Mouse (Mus musculus): Measurements from ENCODE around the gene Glyctk.

The Glyctk gene

DNA sequence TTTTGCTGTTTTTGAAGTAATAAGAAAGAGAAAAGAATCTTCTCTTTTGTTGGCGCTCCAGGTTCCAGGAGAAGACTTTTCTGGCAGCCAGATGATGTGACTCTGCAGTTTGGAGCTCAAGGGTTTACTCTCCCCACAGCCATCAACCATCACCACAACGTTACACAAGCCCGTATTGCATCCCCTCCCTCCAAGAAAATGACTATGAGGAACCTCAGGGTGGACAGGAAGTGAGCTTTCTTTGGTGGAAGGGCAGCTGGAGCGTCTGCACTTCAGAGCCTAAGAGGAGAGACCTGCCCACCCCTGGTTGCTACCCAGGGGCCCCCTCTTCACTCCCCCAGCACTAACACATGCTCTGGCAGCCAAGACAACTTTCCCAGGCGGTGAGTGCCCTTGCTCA, 10.7 kb downstream of the Glyctk start:
- no peak for DNase-seq (ENCODE audit: low read depth, low spot score)

DNA sequence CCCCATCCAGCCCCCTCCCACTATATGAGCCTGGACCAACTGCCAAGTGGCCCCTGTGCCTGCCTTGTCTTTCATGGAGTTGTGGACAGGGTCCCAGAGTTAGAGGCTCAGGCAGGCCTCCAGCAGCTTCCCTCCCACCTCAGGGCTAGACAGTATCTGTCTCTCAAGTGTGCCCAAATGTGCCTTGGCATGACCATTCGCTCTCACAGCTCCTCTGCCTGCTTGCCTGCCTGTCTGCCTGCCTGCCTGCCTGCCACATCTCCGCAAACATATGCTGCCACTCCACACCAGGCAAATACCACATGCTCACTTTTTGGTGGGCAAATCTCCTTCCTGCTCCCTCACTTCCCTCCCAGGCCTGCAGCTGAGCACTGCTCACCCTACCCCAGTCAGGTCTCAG, 12.4 kb downstream of the Glyctk start:
- DNase-seq (ENCODE audit: low read depth, low spot score): no peak

DNA sequence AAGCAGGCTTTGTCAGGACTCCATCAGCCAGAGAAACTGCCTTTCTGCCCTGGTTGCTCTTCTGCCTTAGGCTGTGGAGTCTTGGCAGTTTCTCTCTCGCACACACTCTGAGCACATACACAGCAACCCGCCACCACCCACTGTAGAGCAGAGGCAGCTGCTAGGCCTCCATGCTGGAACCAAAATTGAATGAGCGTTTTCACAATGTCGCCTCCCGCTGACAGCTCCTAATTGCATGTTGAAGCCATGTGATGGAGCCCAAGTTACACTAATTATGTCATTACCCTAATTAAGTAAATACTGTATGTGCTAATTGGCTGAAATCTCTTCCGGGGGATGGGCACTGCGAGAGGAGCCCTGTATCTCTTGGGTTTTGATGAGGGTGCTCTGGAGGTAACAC, 13.8 kb downstream of the Glyctk start:
- no peak for DNase-seq (ENCODE audit: low read depth, low spot score)

DNA sequence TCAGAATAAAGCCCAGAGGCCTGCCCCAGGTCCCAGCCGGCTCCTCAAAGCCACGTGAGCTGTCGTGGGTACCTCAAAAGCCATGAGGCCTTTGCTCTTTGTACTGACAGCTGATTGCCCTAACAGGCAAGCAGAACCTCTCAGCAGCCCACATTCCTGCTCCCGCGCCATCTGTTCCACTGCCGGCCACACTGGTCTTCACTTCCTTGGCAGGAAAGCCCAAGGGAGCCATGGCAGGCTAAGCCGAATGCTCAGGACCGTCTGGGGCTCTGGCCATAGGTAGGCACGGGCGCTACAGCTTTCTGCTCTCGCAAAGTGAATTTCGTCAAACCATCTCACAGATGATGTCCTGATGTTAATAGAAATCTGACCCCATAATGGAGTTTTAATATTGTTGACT, 16.0 kb downstream of the Glyctk start:
- no peak for DNase-seq (ENCODE audit: low read depth, low spot score)

DNA sequence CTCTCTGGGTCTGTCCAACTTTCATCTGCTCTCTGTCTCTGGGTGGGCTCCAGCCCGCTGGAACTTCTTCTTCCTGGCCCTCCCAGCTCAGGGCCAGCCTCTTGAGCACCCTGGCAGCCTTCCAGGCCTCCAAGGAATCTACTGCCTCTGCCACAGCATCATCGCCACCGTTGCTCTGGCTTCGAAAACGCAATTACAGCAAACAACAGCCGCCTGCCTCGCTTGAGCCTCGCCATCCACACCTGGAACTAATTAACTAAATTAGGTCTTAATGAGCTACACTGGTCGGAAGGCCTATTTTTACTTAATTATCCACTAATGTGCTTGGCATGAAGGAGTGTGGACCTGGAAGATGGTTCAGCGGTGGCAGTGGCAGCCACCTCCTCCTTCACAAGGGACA, 18.2 kb downstream of the Glyctk start:
- no peak for DNase-seq (ENCODE audit: low read depth, low spot score)

DNA sequence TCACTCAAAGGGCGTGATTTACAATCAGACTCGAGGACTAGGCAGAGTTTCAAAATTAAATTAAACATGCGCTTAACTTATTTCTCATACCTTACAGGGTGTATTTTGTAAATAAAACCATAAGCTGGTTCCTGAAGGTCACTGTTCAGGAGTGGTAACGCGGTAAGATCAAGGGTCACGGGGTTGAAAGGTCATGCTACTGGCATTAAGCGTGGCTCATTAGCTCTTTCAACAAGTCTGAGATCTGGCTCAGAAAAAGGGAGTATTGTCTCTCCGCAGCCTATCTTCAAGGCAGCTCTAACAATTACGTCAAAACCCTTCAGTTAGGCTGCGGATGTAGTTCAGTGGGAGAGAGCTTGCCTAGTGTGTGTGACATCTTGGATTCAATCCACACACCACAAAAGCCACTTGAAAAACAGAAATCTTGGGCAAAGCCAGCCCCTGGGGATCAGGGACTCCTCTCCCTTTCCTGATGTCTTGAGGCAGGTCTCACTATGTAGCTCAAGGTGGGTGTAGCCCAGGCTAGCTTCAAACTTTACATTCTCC, 20.2 kb downstream of the Glyctk start:
- no peak for DNase-seq (ENCODE audit: low read depth, low spot score)

DNA sequence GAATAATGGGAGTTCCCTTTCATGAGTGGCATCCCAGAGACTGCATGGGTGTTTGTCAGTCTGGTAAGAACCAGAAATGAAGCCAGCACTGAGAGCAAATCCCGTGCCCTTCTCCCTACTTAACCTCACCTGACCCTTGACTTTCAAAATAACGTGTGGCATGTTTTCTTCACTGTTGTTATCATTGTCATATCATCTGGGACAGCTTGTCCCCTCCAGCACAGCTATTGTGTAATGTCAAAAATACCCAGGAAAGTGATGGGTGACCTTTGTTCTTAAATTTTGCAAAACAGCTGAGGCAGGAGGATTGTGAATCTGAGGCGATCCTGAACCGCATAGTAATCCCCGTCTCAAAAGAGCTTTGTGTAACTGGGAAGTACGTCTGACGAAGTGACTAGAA, 27.7 kb downstream of the Glyctk start:
- DNase-seq (ENCODE audit: low read depth, low spot score): no peak

DNA sequence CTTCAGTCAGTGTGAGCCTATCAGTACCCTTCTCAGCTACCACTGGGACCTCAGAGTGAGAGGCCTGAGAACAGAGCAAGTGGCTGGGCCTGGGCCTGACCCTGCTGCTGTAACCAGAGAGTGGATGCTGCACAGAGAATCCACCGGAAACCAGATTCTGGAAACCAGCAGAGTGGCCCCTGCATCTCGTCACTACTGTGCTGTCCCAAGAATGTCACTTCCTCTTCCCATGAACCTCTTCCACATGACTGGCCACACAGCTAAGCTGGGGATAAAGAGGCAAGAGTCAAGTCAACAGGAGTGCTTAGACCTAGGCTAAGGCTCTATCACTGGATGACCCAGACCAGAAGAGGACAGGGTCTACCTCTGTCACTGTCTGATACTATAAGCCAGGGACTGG, 28.9 kb downstream of the Glyctk start:
- DNase-seq (ENCODE audit: low read depth, low spot score): no peak

DNA sequence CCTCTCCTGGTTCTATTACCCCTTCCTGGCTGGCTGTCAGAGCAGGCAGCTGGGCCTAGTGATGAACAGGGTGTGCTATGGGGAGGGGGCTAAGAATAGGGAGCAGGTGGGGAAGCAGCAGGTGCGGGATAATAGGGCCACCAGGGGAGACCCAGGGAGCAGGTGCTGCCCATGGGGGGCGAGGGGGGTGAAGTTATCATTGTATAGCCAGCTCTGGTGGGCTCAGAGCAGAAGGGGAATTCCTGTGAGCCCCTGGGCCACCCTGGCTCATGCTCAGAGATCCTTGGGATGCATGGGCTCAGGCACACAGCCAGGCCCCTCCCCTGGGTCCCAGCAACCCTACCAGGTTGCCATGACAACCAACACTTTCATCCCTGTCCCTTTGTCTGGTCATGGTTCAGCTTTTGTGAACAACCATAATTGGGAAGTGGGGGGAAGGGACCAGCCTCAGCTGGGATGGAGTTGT, 31.1 kb downstream of the Glyctk start:
- no peak for DNase-seq (ENCODE audit: low read depth, low spot score)

DNA sequence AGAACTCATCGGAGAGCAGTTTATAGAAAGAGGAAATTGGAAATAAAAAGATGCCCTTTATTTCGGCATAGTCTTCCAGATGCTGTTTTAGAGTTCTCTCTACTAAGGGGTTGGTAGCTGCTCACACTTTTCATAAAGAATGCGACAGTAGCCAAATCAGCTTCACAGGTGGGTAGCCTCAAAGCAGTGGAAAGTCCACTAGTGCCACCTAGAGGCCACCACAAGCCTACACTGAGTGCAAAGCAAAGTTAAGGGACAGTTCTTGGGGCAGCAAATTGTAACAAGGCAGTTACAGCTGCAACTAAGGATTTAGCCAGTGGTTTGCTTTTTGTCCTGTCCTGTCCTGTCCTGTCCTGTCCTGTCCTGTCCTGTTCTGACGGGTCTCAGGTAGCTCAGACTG, 34.3 kb downstream of the Glyctk start:
- no peak for DNase-seq (ENCODE audit: low read depth, low spot score)

DNA sequence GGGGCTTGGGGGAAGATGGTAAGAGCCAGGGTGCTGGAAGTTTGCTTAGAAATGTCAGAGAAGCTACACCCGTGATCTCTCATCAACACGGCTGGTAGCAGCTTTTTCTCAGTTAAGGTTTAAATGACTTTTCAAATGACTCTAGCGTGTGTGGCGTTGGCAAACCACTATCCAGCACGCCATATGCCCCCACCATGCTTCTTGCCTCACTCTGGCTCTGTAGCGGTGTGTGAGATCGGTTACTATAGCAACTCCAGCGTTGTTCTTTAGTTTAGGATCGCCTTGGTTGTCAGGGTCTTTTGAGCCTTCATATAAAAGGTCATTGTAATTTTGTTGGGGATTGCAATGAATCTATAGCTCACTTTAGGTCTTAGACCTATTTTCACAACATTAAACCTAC, 38.9 kb downstream of the Glyctk start:
- DNase-seq (ENCODE audit: low read depth, low spot score): no peak

DNA sequence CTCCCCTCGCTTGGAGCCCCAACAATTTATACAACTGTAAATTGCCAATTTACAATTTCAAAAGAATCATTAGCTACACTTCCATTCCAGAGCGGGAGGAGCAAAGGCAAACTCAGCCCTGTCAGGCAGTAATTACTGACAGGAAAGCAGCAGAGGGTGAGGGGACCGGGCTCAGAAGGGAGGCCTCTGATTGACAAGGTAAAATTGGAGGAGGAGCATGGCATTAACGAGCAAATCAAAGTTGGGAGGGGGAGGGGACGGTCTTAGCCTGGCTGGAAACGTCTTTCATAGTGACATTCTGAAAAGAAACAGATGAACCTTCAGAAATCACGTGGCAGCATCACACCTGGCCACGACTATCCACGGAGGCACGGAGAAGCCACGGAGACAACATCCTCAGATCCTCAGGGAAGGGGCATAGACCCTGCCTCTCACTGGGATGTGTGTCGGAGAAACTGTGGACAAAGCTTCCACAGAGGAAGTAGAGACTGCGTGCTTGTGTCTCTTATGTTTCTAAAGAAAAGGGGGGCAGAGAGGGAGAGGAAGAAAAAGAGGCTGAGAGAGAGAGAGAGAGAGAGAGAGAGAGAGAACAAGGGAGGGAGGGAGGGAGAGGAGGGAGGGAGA, 42.0 kb downstream of the Glyctk start:
- no peak for DNase-seq (ENCODE audit: low read depth, low spot score)

DNA sequence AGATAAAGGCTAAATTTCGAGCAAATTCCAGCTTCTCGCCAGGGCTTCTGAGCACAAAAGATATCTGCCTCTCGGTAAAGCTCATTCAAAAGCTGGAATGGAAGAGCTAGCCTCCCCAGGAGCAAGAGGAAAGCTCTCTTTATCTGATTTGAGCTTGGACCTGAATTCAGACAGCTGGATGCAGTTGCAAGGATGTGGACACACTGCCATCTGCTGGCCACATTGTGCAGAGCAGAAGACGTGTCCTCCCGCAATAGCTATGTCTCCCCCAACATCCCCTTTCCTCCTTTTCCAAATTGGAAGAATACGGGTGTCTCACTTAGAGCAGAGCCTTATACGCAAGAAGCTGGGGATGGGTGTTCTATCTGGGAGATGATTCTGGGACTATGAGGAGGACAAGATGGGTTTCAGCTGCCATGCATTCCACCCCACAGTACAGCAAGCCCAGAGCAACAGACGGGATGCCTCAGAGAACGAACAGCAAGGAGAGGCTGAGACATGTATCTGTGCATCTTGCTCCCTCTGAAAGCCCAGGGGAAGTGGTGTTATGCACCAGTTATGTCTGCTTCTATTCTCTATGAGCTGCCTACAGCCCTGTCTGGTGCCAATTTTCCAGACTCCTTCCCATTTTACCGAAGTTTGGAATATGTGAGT, 45.0 kb downstream of the Glyctk start:
- DNase-seq (ENCODE audit: low read depth, low spot score): peak; percentile 39

DNA sequence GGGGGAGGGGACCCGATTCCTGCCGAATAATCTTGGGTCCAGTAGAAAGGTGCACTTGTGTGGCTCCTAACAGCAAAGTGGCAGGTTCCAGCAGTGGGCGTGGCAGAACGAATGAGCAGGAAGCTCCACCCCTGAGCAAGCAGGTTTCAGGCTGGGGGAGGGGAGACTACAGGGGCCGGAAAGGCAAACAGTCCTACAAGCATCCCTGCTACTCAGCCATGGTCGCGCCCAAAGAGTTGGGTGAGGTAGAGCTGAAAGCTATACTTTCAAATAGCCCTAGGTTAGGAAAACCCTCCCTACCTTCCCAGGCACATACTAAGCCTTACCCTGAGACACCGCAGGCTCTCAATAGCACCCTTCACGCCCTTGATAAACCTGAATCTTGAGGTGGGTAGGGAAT, 51.7 kb downstream of the Glyctk start:
- no peak for DNase-seq (ENCODE audit: low read depth, low spot score)

DNA sequence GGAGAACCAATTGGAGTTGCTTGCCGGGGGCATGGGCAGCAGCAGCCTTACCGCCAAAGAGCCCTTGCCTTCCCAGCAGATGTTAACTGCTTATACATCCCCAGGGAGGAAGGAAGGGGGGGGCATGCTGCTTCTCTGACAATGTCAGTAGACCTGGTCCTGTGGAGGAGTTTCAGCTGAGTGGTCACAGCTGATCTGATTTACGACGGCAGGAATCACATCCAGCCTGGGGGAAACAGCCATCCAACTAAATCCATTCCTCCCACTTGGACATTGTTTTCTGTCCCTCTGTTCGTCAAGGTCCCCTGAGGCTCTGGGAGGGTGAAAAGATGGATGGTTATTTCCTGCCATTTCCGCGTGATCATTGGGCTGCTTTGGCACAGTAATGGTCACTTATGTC, 53.5 kb downstream of the Glyctk start:
- no peak for DNase-seq (ENCODE audit: low read depth, low spot score)
